Mouse (Mus musculus): ENCODE data around the gene Dhrs11. TPM values are rescaled to one million over a fixed set of nuclear protein-coding genes. Genes with fewer than 3 reads are reported as not detected.
A peak's percentile ranks its signal among the peaks of the same experiment; 100 is the strongest.

The Dhrs11 gene
- polyA plus RNA-seq, 1 experiment from 2014 or later, result 12.4 TPM

DNA sequence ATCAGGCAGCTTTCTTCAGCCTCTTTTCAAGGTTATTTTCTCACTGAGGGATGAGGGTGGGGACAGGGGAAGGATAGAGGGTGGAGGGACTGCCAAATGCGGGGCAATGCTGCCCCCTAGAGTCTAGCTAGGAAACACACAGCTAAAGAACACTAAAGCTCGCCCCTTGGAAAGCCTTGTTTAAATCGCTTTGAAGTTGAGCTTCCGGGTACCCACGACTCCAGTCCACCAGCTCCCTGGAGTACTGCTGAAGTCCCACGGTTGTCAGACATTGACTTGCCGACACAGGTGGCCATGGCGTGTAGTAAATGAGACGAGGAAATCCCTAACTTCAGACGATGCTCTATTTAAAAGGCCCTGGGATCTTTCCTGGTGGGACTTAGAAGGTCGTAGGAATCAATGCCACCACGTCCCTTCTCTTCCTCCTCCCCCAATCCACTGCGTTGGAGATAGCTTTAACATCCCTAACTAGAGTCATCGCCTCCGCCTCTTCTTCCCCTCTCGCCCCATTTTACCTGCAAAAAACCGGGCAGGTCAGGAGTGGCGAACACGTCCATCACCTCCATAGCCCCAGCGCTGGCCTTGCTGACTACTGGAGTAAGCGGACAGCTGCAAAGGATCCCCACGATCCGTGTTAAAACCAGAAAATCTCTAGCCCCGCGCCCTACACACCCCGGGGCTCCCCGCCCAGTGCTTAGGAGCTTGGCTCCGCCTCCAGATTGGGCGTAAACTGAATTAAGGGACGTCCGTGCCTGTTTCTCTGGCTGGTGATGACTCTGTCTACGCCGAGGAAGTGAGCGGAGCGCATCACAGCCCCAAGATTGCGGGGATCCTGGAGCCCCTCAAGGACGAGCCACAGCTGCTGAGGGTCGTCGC, 10.5 kb downstream of the Dhrs11 start:
- WGBS, result under 1% methylated on average over 39 of the region's 39 CpGs
- Histone ChIP-seq H3K4me2 (replicated peaks; ENCODE audit: low read depth, low read length) (peak overlapping the region; percentile 98), H3K27ac (ENCODE audit: low read depth, low read length) (peak overlapping the region; percentile 44; the same call in 1 of the 2 replicates), H3K36me3 (ENCODE audit: control insufficient read depth, insufficient read depth, low read length) (no peaks in the 10 kb centered on the region), H3K9ac (ENCODE audit: low read depth, low read length) (peak overlapping the region; percentile 69), H3K4me1 (replicated peaks; ENCODE audit: control insufficient read depth, insufficient read depth, low read length) (no peaks in the 10 kb centered on the region), H3K27me3 (ENCODE audit: control insufficient read depth, insufficient read depth, low read length) (no peaks in the 10 kb centered on the region), H3K4me3 (ENCODE audit: low read depth, low read length) (peak overlapping the region; percentile 73), H3K9me3 (ENCODE audit: control insufficient read depth, low read length) (no peaks in the 10 kb centered on the region)
- ATAC-seq (ENCODE audit: low FRiP score), result peak; percentile 62
- peak; percentile 84 for DNase-seq (ENCODE audit: low spot score)

DNA sequence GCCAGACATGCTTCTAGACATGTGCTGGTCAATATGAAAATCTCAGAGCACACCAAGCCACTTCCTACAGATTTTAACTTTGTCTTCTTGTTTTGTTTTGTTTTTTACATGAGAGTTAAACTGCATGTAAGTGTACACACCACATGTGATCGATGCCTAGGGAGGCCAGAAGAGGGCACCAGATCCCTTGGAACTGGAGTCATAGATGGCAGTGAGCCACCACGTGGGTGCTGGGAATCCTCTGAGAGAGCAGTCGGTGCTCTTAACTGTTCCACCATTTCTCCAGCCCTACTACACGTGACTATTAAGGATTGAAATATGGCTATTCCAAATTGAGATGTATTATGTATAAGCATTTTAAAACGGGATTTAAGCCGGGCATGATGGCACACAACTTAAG, 11.4 kb downstream of the Dhrs11 start:
- no peaks in the 10 kb centered on the region for H3K27me3 ChIP-seq (ENCODE audit: control insufficient read depth, insufficient read depth, low read length)
- H3K4me1 ChIP-seq (replicated peaks; ENCODE audit: control insufficient read depth, insufficient read depth, low read length), result no peaks in the 10 kb centered on the region
- no peak overlapping the region for H3K4me3 ChIP-seq (ENCODE audit: low read depth, low read length)
- no peak overlapping the region for H3K9ac ChIP-seq (ENCODE audit: low read depth, low read length)
- no peak for ATAC-seq (ENCODE audit: low FRiP score)
- WGBS, result 79% methylated on average over 6 of the region's 6 CpGs
- no peaks in the 10 kb centered on the region for H3K36me3 ChIP-seq (ENCODE audit: control insufficient read depth, insufficient read depth, low read length)
- H3K27ac ChIP-seq (ENCODE audit: low read depth, low read length), result no peak overlapping the region
- H3K9me3 ChIP-seq (ENCODE audit: control insufficient read depth, low read length), result no peaks in the 10 kb centered on the region
- no peak for DNase-seq (ENCODE audit: low spot score)
- no peak overlapping the region for H3K4me2 ChIP-seq (replicated peaks; ENCODE audit: low read depth, low read length)

DNA sequence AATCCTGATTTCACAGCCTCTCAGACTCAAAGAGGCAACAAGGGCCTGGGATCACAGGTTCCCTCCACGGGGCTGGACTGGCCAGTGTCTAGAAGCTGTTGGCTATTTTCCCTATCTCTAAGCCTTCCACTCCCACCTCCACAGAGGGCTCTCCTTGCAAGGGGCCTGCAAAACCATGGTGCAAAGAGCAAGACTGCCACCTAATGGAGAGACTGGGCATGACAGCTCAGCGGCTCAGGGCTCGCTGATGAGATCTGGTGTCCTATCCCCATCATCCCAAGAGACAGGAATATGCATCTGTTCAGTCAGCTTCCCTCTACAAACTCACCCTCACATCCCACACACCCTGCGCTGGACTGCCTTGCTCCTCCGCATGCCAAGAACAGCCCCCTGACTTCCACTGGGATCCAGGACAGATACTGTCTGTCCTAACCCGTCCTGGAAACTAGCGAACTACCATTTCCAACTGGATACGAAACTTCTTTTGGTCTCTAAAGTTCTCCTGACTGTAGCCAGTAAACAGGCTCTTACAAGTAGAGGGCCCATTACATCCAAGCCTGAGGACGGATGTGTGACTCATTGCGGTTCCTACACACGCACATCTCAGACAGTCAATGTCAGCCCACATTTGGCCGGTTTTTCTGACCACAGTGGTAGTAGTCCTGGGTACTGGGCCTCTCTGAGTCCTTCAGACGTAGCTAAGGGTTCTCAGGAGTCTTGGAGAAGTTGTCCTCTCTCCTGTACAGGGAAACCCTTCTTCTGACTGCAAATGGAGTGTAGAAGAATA, 14.9 kb downstream of the Dhrs11 start:
- Histone ChIP-seq H3K27me3 (ENCODE audit: control insufficient read depth, insufficient read depth, low read length) (no peaks in the 10 kb centered on the region), H3K36me3 (ENCODE audit: control insufficient read depth, insufficient read depth, low read length) (no peaks in the 10 kb centered on the region), H3K9me3 (ENCODE audit: control insufficient read depth, low read length) (no peaks in the 10 kb centered on the region), H3K27ac (ENCODE audit: low read depth, low read length) (no peak overlapping the region), H3K4me3 (ENCODE audit: low read depth, low read length) (no peak overlapping the region), H3K4me1 (replicated peaks; ENCODE audit: control insufficient read depth, insufficient read depth, low read length) (no peaks in the 10 kb centered on the region), H3K9ac (ENCODE audit: low read depth, low read length) (no peak overlapping the region), H3K4me2 (replicated peaks; ENCODE audit: low read depth, low read length) (no peak overlapping the region)
- DNase-seq (ENCODE audit: low spot score) (peak; percentile 92), ATAC-seq (ENCODE audit: low FRiP score) (0 out of 2 replicates have a peak, but pooled peaks have one; percentile 38)
- 50% methylated on average over 13 of the region's 13 CpGs for WGBS

DNA sequence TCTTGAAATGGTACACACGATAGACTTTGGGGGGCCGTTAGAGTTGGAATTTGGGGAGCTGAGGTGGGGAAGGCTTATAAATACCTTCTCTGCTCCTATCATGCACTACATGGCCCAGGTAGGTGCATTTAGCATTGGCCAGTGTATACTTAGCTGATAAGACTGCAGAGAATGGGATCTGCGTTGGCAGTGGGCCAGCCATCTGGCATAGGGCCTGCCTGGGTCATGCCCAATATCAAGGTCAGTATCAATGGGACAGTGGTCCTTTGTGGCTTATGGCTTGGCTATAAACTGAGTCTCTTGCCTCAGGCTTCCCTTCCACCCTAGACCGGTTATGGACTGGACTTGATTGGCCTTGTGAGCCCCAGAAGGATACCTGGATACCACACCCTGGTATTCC, 24.4 kb downstream of the Dhrs11 start:
- Histone ChIP-seq H3K9me3 (ENCODE audit: control insufficient read depth, low read length) (no peaks in the 10 kb centered on the region), H3K4me2 (replicated peaks; ENCODE audit: low read depth, low read length) (no peak overlapping the region), H3K9ac (ENCODE audit: low read depth, low read length) (no peak overlapping the region), H3K27ac (ENCODE audit: low read depth, low read length) (no peak overlapping the region), H3K36me3 (ENCODE audit: control insufficient read depth, insufficient read depth, low read length) (no peaks in the 10 kb centered on the region), H3K4me3 (ENCODE audit: low read depth, low read length) (no peak overlapping the region), H3K4me1 (replicated peaks; ENCODE audit: control insufficient read depth, insufficient read depth, low read length) (no peaks in the 10 kb centered on the region), H3K27me3 (ENCODE audit: control insufficient read depth, insufficient read depth, low read length) (no peaks in the 10 kb centered on the region)
- no peak for DNase-seq (ENCODE audit: low spot score)
- WGBS, result 88% methylated on average over 4 of the region's 4 CpGs
- ATAC-seq (ENCODE audit: low FRiP score), result no peak

DNA sequence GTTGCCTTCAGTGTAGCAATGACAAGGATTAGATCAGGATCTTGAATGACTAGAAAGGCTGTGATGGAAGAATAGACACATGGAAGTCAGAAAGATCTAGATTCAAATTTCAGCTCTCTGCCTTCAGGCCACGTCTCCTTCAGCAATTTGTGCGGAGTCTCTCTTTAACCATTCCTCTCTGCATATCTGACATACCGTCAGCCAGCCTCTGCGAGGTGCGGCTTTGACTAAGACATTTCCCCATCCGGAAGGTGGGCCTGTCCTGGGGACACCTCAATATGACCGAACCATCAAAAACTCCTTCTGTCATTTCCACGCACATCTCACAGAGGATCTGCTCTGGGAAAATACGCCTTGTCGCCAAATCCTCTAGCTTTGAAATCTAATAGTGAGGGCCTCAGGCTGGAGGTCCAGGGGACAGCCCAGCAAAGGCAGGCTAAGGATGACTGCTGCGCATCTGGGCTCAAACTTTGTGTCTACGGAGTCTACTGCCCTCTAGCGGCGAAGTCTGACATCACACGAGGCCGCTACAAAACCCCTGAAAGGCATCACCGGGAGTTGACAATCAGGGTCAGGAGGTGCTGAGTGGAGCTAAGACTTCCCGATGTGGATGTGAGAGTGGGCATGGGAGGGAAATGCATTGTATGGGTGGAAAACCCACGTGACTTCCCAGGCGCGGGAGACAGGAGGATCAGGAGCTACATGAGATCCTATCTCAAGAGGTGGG, 31.0 kb downstream of the Dhrs11 start:
- Histone ChIP-seq H3K9me3 (ENCODE audit: control insufficient read depth, low read length) (no peaks in the 10 kb centered on the region), H3K27ac (ENCODE audit: low read depth, low read length) (no peak overlapping the region), H3K36me3 (ENCODE audit: control insufficient read depth, insufficient read depth, low read length) (no peaks in the 10 kb centered on the region), H3K9ac (ENCODE audit: low read depth, low read length) (no peak overlapping the region), H3K4me2 (replicated peaks; ENCODE audit: low read depth, low read length) (no peak overlapping the region), H3K27me3 (ENCODE audit: control insufficient read depth, insufficient read depth, low read length) (no peaks in the 10 kb centered on the region), H3K4me1 (replicated peaks; ENCODE audit: control insufficient read depth, insufficient read depth, low read length) (peaks cover 3% of the 10 kb centered on the region), H3K4me3 (ENCODE audit: low read depth, low read length) (no peak overlapping the region)
- ATAC-seq (ENCODE audit: low FRiP score) (no peak), DNase-seq (ENCODE audit: low spot score) (peak; percentile 95)
- WGBS, result 24% methylated on average over 21 of the region's 21 CpGs

DNA sequence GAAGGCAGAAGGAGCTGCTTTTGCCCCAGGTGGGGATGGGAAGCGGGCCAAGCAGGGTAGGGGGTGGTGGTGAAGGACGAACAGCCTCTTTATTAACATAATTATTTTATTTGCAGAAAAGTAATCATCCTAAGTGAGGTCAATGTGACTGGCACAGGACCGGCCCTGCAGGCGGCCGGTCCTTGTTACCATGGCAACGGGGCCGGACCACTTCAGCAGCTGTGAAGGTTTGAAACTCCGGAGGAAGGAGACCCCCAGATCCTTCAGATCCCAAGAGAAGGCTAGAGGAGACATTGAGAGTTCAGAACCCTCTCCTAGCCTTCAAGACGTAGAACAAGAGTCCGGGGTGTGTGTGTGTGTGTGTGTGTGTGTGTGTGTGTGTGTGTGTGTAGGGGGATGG, 31.8 kb downstream of the Dhrs11 start:
- no peak overlapping the region for H3K4me2 ChIP-seq (replicated peaks; ENCODE audit: low read depth, low read length)
- ATAC-seq (ENCODE audit: low FRiP score) (no peak), DNase-seq (ENCODE audit: low spot score) (peak; percentile 57)
- H3K9me3 ChIP-seq (ENCODE audit: control insufficient read depth, low read length), result no peaks in the 10 kb centered on the region
- no peaks in the 10 kb centered on the region for H3K36me3 ChIP-seq (ENCODE audit: control insufficient read depth, insufficient read depth, low read length)
- peaks cover 3% of the 10 kb centered on the region for H3K4me1 ChIP-seq (replicated peaks; ENCODE audit: control insufficient read depth, insufficient read depth, low read length)
- H3K9ac ChIP-seq (ENCODE audit: low read depth, low read length), result no peak overlapping the region
- WGBS, result 33% methylated on average over 10 of the region's 10 CpGs
- no peaks in the 10 kb centered on the region for H3K27me3 ChIP-seq (ENCODE audit: control insufficient read depth, insufficient read depth, low read length)
- H3K27ac ChIP-seq (ENCODE audit: low read depth, low read length), result no peak overlapping the region
- no peak overlapping the region for H3K4me3 ChIP-seq (ENCODE audit: low read depth, low read length)

DNA sequence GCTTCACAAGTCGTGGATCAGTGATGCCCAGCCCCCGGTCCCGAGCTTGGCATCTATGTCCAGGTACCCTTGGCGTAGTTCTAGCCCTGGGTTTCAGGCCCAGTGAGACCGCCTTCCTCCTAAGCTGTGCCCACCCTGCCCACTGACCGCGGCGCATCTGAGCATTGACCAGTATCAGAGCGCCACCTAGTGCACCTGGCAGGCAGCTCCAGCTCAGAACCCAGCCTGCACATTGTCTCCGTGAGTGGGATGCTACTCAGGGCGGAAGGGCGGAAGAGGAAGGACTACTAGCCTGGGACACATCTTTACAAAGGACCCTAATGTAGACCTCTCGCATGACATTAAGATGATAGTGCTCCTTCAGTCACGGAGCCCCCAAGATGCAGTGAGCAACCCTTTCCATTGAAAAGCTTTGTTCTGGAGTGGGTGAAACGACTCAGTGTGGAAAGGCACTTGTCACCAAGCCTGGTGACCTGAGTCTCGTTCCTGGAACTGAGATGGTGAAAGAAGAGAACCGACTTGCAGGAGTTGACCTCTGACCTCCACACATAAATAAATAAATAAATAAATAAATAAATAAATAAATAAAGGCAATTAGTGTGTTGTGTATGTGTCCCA, 34.2 kb downstream of the Dhrs11 start:
- ATAC-seq (ENCODE audit: low FRiP score) (peak; percentile 81), DNase-seq (ENCODE audit: low spot score) (peak; percentile 91)
- no peaks in the 10 kb centered on the region for H3K36me3 ChIP-seq (ENCODE audit: control insufficient read depth, insufficient read depth, low read length)
- H3K9ac ChIP-seq (ENCODE audit: low read depth, low read length), result 0 out of 2 replicates have a peak overlapping the region, but pooled peaks have one; percentile 44
- H3K4me3 ChIP-seq (ENCODE audit: low read depth, low read length), result no peak overlapping the region
- peaks cover 3% of the 10 kb centered on the region for H3K4me1 ChIP-seq (replicated peaks; ENCODE audit: control insufficient read depth, insufficient read depth, low read length)
- 9% methylated on average over 17 of the region's 17 CpGs for WGBS
- H3K4me2 ChIP-seq (replicated peaks; ENCODE audit: low read depth, low read length), result no peak overlapping the region
- no peaks in the 10 kb centered on the region for H3K27me3 ChIP-seq (ENCODE audit: control insufficient read depth, insufficient read depth, low read length)
- H3K27ac ChIP-seq (ENCODE audit: low read depth, low read length), result no peak overlapping the region
- H3K9me3 ChIP-seq (ENCODE audit: control insufficient read depth, low read length), result no peaks in the 10 kb centered on the region

DNA sequence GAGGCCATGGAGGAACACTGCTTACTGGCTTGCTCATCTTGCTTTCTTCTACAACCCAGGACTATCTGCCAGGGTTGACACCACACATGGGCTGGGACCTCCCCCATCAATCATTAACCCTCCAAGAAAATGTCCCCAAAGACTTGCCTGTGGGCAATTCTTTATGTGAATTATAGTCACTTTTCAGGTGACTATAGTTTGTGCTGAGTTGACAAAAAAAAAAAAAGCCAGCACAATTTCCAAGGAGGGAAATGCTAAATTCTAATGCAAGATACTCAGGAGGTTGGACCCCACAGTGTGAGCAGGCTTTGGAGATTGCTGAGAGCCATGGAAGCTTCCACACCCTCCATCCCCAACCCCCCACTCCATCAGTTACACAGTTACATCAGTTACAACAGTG, 35.2 kb downstream of the Dhrs11 start:
- DNase-seq (ENCODE audit: low spot score), result no peak
- Histone ChIP-seq H3K4me1 (replicated peaks; ENCODE audit: control insufficient read depth, insufficient read depth, low read length) (peaks cover 7% of the 10 kb centered on the region), H3K4me2 (replicated peaks; ENCODE audit: low read depth, low read length) (no peak overlapping the region), H3K27me3 (ENCODE audit: control insufficient read depth, insufficient read depth, low read length) (no peaks in the 10 kb centered on the region), H3K4me3 (ENCODE audit: low read depth, low read length) (no peak overlapping the region), H3K9ac (ENCODE audit: low read depth, low read length) (no peak overlapping the region), H3K36me3 (ENCODE audit: control insufficient read depth, insufficient read depth, low read length) (no peaks in the 10 kb centered on the region), H3K9me3 (ENCODE audit: control insufficient read depth, low read length) (no peaks in the 10 kb centered on the region), H3K27ac (ENCODE audit: low read depth, low read length) (no peak overlapping the region)
- no peak for ATAC-seq (ENCODE audit: low FRiP score)

Data from hindbrain, embryonic 11.5 days (tissue).